Mouse (Mus musculus): Measurements from ENCODE around the gene Gm20425. TPM values are rescaled to one million over a fixed set of nuclear protein-coding genes. Genes with fewer than 3 reads are reported as not detected.

Gene Gm20425
- polyA plus RNA-seq (2016; fragmentation: Nextera tagmentation; extraction: Ambion mirVana) = 4.9 and 5.2 TPM in 2 replicates

DNA sequence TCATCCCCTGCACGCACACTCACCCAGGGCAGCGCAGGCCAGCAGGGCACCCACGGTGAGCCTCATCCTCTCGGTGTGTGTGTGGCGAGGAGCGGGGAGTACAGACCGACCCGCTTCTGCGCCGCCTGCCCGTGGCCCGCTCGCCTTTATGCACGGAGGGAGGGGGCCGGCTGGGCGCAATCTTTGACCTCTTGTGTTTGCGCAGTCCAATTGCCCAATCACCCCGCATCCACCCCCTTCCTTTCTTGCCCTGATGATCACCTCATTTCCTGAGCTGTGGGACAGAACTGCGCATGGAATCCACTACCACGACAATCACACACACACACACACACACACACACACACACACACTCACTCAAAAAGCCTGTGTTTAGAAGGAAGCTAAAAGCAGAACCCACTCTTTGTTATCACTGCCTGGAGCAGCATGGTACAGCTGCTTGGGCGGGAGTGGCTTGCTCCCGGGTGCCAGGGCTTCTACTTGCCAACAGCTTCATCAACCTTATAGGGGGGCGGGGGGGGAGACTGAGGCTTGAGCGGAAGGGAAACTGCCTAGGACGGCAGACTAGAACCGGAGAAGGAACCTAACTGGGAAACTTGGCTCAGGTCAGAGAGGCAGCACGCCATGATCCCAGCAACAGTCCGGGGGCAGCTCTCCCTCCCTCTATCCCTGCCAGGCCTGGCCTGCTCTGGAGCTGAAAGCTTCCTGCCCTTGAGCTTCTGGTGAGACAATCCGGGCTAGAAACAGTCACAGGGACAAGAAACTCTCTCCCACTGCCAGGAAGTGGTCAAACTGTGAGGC is at the start of gene Gm20425, which contains the start of gene Trf:
TSS of gene Gm20425 (minus strand) at position 157 of the 801 bp plus-strand sequence.
TSS of gene Trf (minus strand) at position 294 of the 801 bp plus-strand sequence.
- peak within 1 kb of the TSS; percentile 64 for H3K27ac ChIP-seq
- H3K4me3 ChIP-seq = peak within 1 kb of the TSS; percentile 40
- H3K9ac ChIP-seq = peak within 1 kb of the TSS; percentile 44
- peaks cover 25% of the 10 kb centered on the region for H3K4me1 ChIP-seq
- no peaks in the 10 kb centered on the region for H3K9me3 ChIP-seq (replicated peaks)
- H3K36me3 ChIP-seq = peaks cover 13% of the 10 kb centered on the region; the same call in 1 of the 2 replicates
- 12% methylated on average over 24 of the region's 29 CpGs for WGBS (ENCODE audit: insufficient replicate concordance)
- peak; percentile 65 for ATAC-seq
- H3K4me2 ChIP-seq = peak within 1 kb of the TSS; percentile 40
- H3K27me3 ChIP-seq (replicated peaks) = peaks cover 10% of the 10 kb centered on the region; the same call in 1 of the 2 replicates

DNA sequence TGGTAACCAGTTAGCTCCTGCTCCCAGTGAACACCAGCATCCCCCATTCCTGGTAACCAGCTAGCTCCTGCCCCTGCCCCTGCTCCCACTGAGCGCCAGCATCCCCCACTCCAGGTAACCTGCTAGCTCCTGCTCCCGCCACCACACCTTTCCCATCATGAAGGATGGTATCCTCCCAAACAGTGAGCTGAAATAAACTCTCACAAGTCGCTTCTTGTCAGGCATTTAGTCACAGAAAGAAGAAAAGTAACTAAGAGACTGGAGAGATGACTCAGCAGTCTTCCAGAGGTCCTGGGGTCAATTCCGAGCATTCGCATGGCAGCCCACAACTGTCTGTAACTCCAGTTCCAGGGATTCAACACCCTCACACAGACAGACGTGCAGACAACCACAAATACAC is 46.8 kb upstream of the Gm20425 start:
- no peak for ATAC-seq
- Histone ChIP-seq H3K27ac (peak overlapping the region; percentile 73; the same call in 1 of the 2 replicates), H3K4me1 (peaks cover 34% of the 10 kb centered on the region), H3K4me3 (no peak overlapping the region), H3K36me3 (peaks cover 86% of the 10 kb centered on the region), H3K9ac (no peak overlapping the region), H3K27me3 (replicated peaks) (no peaks in the 10 kb centered on the region), H3K4me2 (no peak overlapping the region), H3K9me3 (replicated peaks) (no peaks in the 10 kb centered on the region)
- WGBS (ENCODE audit: insufficient replicate concordance) = 80% methylated on average over 6 of the region's 6 CpGs

DNA sequence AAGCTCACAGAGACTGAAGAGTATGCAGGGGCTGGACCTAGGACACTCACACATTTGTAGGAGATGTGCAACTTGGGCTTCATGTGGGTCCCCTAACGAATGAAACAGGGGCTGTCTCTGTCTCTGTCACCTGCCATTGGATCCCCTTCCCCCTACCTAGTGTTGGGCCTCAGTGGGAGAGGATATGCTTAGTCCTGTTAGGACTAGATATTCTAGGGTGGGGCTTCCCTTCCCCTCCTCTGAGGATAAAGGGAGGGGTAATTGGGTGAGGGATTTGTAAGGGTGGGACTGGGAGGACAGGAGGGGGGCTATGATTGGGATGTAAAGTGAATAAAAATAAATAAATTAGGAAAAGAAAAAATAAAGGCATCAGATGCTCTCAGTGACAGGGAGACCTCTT is 45.6 kb upstream of the Gm20425 start:
- WGBS (ENCODE audit: insufficient replicate concordance) = 31% methylated on average over 1 of the region's 1 CpGs

GRCm38 (mm10) chr9:103274819-103275218 is 44.7 kb upstream of the Gm20425 start:
- H3K27me3 ChIP-seq (replicated peaks) = no peaks in the 10 kb centered on the region
- ATAC-seq = no peak
- no peaks in the 10 kb centered on the region for H3K9me3 ChIP-seq (replicated peaks)
- H3K4me2 ChIP-seq = no peak overlapping the region
- 66% methylated on average over 8 of the region's 8 CpGs for WGBS (ENCODE audit: insufficient replicate concordance)
- H3K27ac ChIP-seq = 0 out of 2 replicates have a peak overlapping the region, but pooled peaks have one; percentile 53
- peaks cover 73% of the 10 kb centered on the region for H3K36me3 ChIP-seq
- peaks cover 37% of the 10 kb centered on the region for H3K4me1 ChIP-seq
- no peak overlapping the region for H3K9ac ChIP-seq
- H3K4me3 ChIP-seq = no peak overlapping the region

More for the DNA sequence above, 45.6 kb upstream of the Gm20425 start:
- Histone ChIP-seq H3K4me3 (no peak overlapping the region), H3K27ac (peak overlapping the region; percentile 73), H3K9me3 (replicated peaks) (no peaks in the 10 kb centered on the region), H3K27me3 (replicated peaks) (no peaks in the 10 kb centered on the region), H3K4me1 (peaks cover 34% of the 10 kb centered on the region), H3K4me2 (peak overlapping the region; percentile 23), H3K36me3 (peaks cover 80% of the 10 kb centered on the region), H3K9ac (peak overlapping the region; percentile 32)
- ATAC-seq = peak; percentile 80

DNA sequence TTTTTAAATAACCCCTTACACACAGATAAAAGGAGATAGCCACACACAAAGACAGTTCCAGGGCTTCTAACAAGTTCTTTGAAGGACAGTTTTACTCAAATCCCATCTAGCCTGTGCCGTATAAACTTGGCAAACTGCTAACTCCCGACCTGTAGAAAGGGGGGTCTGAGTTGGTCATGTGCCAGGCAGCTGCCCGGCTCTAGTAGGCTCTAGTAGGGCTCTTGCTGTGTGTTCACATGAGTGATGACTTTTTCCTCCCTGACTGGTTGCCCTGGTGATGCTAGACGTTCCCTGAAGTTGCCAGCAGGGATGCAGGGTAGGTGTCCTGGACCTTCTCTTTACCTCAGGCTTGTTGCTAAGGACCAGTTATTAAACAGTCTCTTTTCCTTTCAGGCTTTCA is 41.0 kb upstream of the Gm20425 start:
- Histone ChIP-seq H3K27me3 (replicated peaks) (no peaks in the 10 kb centered on the region), H3K4me3 (no peak overlapping the region), H3K4me2 (no peak overlapping the region), H3K36me3 (peaks cover 75% of the 10 kb centered on the region), H3K4me1 (peaks cover 27% of the 10 kb centered on the region), H3K27ac (no peak overlapping the region), H3K9me3 (replicated peaks) (0 out of 2 replicates have a peak, but pooled peaks cover under 1% of the 10 kb centered on the region), H3K9ac (no peak overlapping the region)
- no peak for ATAC-seq
- 57% methylated on average over 4 of the region's 4 CpGs for WGBS (ENCODE audit: insufficient replicate concordance)

GRCm38 (mm10) chr9:103265778-103266177 is 35.7 kb upstream of the Gm20425 start:
- no peak for ATAC-seq
- H3K27ac ChIP-seq = no peak overlapping the region
- H3K4me2 ChIP-seq = no peak overlapping the region
- 0 out of 2 replicates have a peak, but pooled peaks cover 5% of the 10 kb centered on the region for H3K9me3 ChIP-seq (replicated peaks)
- H3K4me3 ChIP-seq = no peak overlapping the region
- 82% methylated on average over 4 of the region's 4 CpGs for WGBS (ENCODE audit: insufficient replicate concordance)
- no peak overlapping the region for H3K9ac ChIP-seq
- H3K4me1 ChIP-seq = 0 out of 2 replicates have a peak, but pooled peaks cover 3% of the 10 kb centered on the region
- peaks cover 88% of the 10 kb centered on the region for H3K36me3 ChIP-seq
- no peaks in the 10 kb centered on the region for H3K27me3 ChIP-seq (replicated peaks)

DNA sequence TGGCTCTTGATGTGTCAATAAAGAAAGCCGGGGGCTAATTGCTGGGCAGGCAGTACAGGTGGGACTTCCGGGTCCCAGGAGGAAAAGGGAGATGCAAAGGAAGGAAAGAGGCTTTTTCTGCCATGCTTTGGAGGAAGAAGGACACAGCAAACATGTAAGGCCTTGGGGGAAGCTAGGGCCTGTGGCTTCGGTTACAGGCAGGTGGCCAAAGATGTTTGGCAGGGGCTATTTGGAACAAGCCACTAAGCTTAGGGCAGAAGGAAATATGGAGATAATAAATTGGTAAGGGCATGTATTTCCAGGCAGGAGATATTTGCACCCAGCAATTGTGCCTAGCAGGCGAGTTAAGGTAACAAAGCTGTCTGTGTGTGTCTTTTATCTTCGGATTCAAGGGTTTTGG is 22.8 kb upstream of the Gm20425 start:
- H3K9me3 ChIP-seq (replicated peaks) = no peaks in the 10 kb centered on the region
- H3K9ac ChIP-seq = no peak overlapping the region
- H3K4me2 ChIP-seq = no peak overlapping the region
- peaks cover 45% of the 10 kb centered on the region for H3K36me3 ChIP-seq
- no peak for ATAC-seq
- H3K27me3 ChIP-seq (replicated peaks) = no peaks in the 10 kb centered on the region
- no peaks in the 10 kb centered on the region for H3K4me1 ChIP-seq
- WGBS (ENCODE audit: insufficient replicate concordance) = 79% methylated on average over 5 of the region's 5 CpGs
- H3K4me3 ChIP-seq = no peak overlapping the region
- H3K27ac ChIP-seq = no peak overlapping the region

DNA sequence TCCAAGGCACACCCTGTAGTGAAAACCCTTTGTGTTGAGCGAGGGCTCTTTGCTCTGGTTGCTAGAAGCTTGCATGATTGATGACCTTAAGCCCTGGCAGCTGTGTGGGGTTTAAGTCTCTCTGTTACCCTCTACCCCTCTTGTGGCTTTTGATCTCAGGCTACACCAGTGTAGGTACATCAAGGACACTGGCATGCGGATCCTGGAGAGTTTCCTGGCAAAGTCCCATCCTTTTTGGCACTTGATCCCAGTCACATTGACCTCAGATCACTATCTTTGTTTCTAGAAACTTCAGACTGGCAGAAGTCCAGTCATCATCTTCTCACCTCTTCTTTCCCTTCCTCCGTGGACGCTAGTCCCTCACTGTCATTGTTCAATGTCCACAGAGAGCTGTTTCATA is 18.5 kb upstream of the Gm20425 start:
- H3K4me2 ChIP-seq = no peak overlapping the region
- H3K9me3 ChIP-seq (replicated peaks) = no peaks in the 10 kb centered on the region
- no peak overlapping the region for H3K9ac ChIP-seq
- no peak for ATAC-seq
- no peaks in the 10 kb centered on the region for H3K27me3 ChIP-seq (replicated peaks)
- no peak overlapping the region for H3K27ac ChIP-seq
- H3K4me3 ChIP-seq = no peak overlapping the region
- WGBS (ENCODE audit: insufficient replicate concordance) = 65% methylated on average over 4 of the region's 4 CpGs
- peaks cover 28% of the 10 kb centered on the region for H3K36me3 ChIP-seq
- peaks cover 18% of the 10 kb centered on the region for H3K4me1 ChIP-seq

DNA sequence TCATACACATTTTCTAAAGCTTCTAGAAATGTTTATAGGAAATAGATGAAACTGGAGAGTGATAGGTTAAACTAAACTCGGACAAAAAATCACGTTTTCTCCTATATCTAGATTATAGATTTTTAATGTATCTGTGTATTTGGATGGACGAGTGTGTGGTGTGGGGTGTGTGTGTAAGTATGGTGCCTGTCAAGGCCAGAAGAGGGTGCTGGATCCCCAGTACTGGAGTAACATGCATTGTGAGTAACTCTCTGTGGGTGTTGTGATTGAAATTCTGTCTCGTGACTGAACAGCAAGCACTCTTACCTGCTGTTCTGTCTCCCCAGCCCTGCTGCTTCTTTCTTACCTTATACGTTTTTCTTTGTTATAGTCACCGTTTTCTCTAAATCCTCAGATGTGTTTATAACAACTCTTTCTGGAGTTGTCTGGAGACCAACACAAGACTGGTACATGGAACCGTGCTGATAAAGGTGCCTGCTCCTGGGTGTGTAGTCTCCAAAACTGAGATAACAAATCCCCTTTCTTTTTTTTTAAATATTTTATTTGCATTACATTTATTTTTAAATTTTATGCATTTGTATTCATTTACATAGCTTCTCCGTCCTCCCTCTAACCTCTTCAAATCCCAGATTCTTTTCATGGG is 16.5 kb upstream of the Gm20425 start:
- H3K36me3 ChIP-seq = peaks cover 16% of the 10 kb centered on the region
- peak; percentile 80 for ATAC-seq
- H3K27ac ChIP-seq = no peak overlapping the region
- no peaks in the 10 kb centered on the region for H3K27me3 ChIP-seq (replicated peaks)
- H3K9me3 ChIP-seq (replicated peaks) = no peaks in the 10 kb centered on the region
- no peak overlapping the region for H3K9ac ChIP-seq
- H3K4me1 ChIP-seq = peaks cover 22% of the 10 kb centered on the region
- no peak overlapping the region for H3K4me3 ChIP-seq
- peak overlapping the region; percentile 33 for H3K4me2 ChIP-seq
- WGBS (ENCODE audit: insufficient replicate concordance) = 48% methylated on average over 8 of the region's 8 CpGs

DNA sequence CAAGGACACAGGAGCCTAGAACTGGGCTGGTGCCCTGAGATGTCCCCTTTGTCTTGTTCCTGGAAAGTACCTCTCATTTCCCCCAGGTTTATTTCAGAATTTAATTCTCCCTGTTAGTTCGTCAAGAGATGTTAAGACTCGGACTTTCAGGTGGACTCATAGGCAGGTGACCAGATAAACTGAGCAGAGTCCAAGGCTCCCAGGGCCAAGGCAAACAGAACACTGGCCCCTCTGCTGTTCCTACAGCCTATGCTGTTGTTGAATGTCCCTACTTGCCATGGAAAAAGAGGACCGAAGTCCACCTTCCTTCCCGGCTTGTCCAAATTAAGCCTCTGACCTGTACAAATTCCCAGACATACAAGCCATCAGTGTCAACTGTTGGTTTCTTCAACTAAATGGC is 13.5 kb upstream of the Gm20425 start:
- Histone ChIP-seq H3K4me1 (peaks cover 32% of the 10 kb centered on the region), H3K27ac (no peak overlapping the region; the same call in 1 of the 2 replicates), H3K9me3 (replicated peaks) (no peaks in the 10 kb centered on the region), H3K36me3 (no peaks in the 10 kb centered on the region), H3K9ac (no peak overlapping the region), H3K4me2 (no peak overlapping the region), H3K27me3 (replicated peaks) (no peaks in the 10 kb centered on the region), H3K4me3 (no peak overlapping the region)
- WGBS (ENCODE audit: insufficient replicate concordance) = 64% methylated on average over 4 of the region's 4 CpGs
- peak; percentile 58; the same call in 1 of the 2 replicates for ATAC-seq

GRCm38 (mm10) chr9:103241206-103241605 is 11.1 kb upstream of the Gm20425 start:
- no peak overlapping the region for H3K4me2 ChIP-seq
- peak overlapping the region; percentile 54 for H3K27ac ChIP-seq
- H3K4me1 ChIP-seq = peaks cover 17% of the 10 kb centered on the region; the same call in 1 of the 2 replicates
- no peak; the same call in 1 of the 2 replicates for ATAC-seq
- 56% methylated on average over 2 of the region's 2 CpGs for WGBS (ENCODE audit: insufficient replicate concordance)
- H3K27me3 ChIP-seq (replicated peaks) = no peaks in the 10 kb centered on the region
- no peaks in the 10 kb centered on the region for H3K9me3 ChIP-seq (replicated peaks)
- H3K4me3 ChIP-seq = no peak overlapping the region
- no peak overlapping the region for H3K9ac ChIP-seq
- no peaks in the 10 kb centered on the region for H3K36me3 ChIP-seq

GRCm38 (mm10) chr9:103239471-103239870 is 9.4 kb upstream of the Gm20425 start:
- H3K27ac ChIP-seq = no peak overlapping the region
- ATAC-seq = no peak

More at GRCm38 (mm10) chr9:103239471-103239870, 9.4 kb upstream of the Gm20425 start:
- WGBS (ENCODE audit: insufficient replicate concordance) = 80% methylated on average over 6 of the region's 6 CpGs
- no peak overlapping the region for H3K4me3 ChIP-seq
- H3K9me3 ChIP-seq (replicated peaks) = no peaks in the 10 kb centered on the region
- no peak overlapping the region for H3K4me2 ChIP-seq
- no peaks in the 10 kb centered on the region for H3K27me3 ChIP-seq (replicated peaks)
- peaks cover 14% of the 10 kb centered on the region; the same call in 1 of the 2 replicates for H3K4me1 ChIP-seq
- H3K9ac ChIP-seq = no peak overlapping the region
- H3K36me3 ChIP-seq = no peaks in the 10 kb centered on the region

Data from liver, embryonic 12.5 days (tissue).